Mouse (Mus musculus) hindbrain, embryonic 12.5 days (tissue): Measurements from ENCODE around the gene Gpr22. TPM values are rescaled to one million over a fixed set of nuclear protein-coding genes. Genes with fewer than 3 reads are reported as not detected.

ENCODE experiments used
- ATAC-seq: fragments of 200-750 bp; cut with Nextera tagmentation; 2 replicates; pipeline ENCODE4 v1.8.0; 2017; ENCODE audit warnings: moderate TSS enrichment; ENCODE audit not compliant: low FRiP score
- H3K27ac ChIP-seq: fragments of 300-500 bp; sonication (generic); 2 replicates; pipeline ENCODE4 v1.5.1; 2016; ENCODE audit warnings: mild to moderate bottlenecking
- H3K27me3 ChIP-seq: fragments of 300-500 bp; sonication (generic); 2 replicates; pipeline ENCODE4 v1.6.1; 2016; ENCODE audit warnings: mild to moderate bottlenecking
- H3K36me3 ChIP-seq: fragments of 300-500 bp; sonication (generic); 2 replicates; pipeline ENCODE4 v1.6.1; 2016; ENCODE audit warnings: mild to moderate bottlenecking
- H3K4me1 ChIP-seq: fragments of 300-500 bp; sonication (generic); 2 replicates; pipeline ENCODE4 v1.6.1; 2016
- H3K4me2 ChIP-seq: fragments of 300-500 bp; sonication (generic); replicated peaks from 2 replicates; pipeline ENCODE4 v1.6.1; 2016; ENCODE audit warnings: mild to moderate bottlenecking
- H3K4me3 ChIP-seq: fragments of 300-500 bp; sonication (generic); 2 replicates; pipeline ENCODE4 v1.5.1; 2016; ENCODE audit warnings: mild to moderate bottlenecking
- H3K9ac ChIP-seq: fragments of 300-500 bp; sonication (generic); 2 replicates; pipeline ENCODE4 v1.6.1; 2016; ENCODE audit warnings: mild to moderate bottlenecking, moderate library complexity
- H3K9me3 ChIP-seq: fragments of 300-500 bp; sonication (generic); replicated peaks from 2 replicates; pipeline ENCODE4 v1.6.1; 2016; ENCODE audit warnings: mild to moderate bottlenecking
- WGBS: fragments of 180-500 bp; shearing (Covaris S2); methylation state at CpG from one replicate; pipeline ENCODE4 v1.1.7; 2016; 5-methylcytosine and 5-hydroxymethylcytosine counted together
- polyA plus RNA-seq: library from polyadenylated mRNA; unstranded; fragments of >200 nt; fragmentation: Nextera tagmentation; extraction: Ambion mirVana; gene quantifications from 2 replicates; pipeline ENCODE4 v1.2.1, GENCODE M21; 2016

The Gpr22 gene
- 10.7 and 11.0 TPM in 2 replicates for polyA plus RNA-seq

GRCm38 (mm10) chr12:31713600-31713999 is at the start of gene Gpr22:
Gene Gpr22 (minus strand): TSS chr12:31713947.
- Histone ChIP-seq H3K27me3 (no peaks in the 10 kb centered on the region), H3K27ac (peak within 1 kb of the TSS; percentile 83), H3K9me3 (no peaks in the 10 kb centered on the region), H3K4me3 (peak within 1 kb of the TSS; percentile 35), H3K9ac (peak within 1 kb of the TSS; percentile 55), H3K4me1 (0 out of 2 replicates have a peak, but pooled peaks cover 6% of the 10 kb centered on the region), H3K36me3 (no peaks in the 10 kb centered on the region), H3K4me2 (peak within 1 kb of the TSS; percentile 47)
- ATAC-seq = peak; percentile 92
- 19% methylated on average over 6 of the region's 6 CpGs for WGBS

GRCm38 (mm10) chr12:31755885-31756755 is 42.4 kb upstream of the Gpr22 start:
- Histone ChIP-seq H3K4me1 (no peaks in the 10 kb centered on the region), H3K4me3 (no peak overlapping the region), H3K9me3 (no peaks in the 10 kb centered on the region), H3K27ac (no peak overlapping the region), H3K36me3 (no peaks in the 10 kb centered on the region), H3K27me3 (no peaks in the 10 kb centered on the region), H3K4me2 (no peak overlapping the region), H3K9ac (no peak overlapping the region)
- no peak for ATAC-seq
- WGBS = 71% methylated on average over 2 of the region's 2 CpGs

DNA sequence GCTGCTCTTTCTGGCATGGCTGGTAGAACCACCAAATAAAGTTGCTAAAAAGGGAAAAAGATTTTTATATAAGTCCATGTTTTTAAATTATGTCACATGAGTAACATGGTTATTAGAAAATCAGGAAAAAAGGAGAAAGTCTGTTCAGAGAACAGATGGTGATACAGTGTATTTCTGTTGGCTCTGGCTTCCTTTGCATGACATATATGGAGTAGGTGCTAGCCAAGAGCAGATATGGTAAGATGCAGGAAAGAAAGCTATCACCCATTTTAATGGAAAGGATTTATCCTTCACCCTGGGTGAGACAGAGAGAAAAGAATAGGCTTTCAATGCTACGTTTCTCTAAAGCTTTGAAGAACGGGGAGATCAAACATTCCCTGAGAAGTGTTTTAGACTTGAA is 40.7 kb upstream of the Gpr22 start:
- H3K9me3 ChIP-seq = no peaks in the 10 kb centered on the region
- WGBS = 81% methylated on average over 2 of the region's 2 CpGs
- H3K27ac ChIP-seq = no peak overlapping the region
- H3K36me3 ChIP-seq = no peaks in the 10 kb centered on the region
- H3K27me3 ChIP-seq = no peaks in the 10 kb centered on the region
- no peak overlapping the region for H3K4me2 ChIP-seq
- H3K4me1 ChIP-seq = no peaks in the 10 kb centered on the region
- no peak overlapping the region for H3K9ac ChIP-seq
- H3K4me3 ChIP-seq = no peak overlapping the region
- ATAC-seq = no peak

GRCm38 (mm10) chr12:31749846-31750245 is 36.1 kb upstream of the Gpr22 start:
- ATAC-seq = no peak
- H3K4me3 ChIP-seq = no peak overlapping the region
- no peaks in the 10 kb centered on the region for H3K4me1 ChIP-seq
- 94% methylated on average over 4 of the region's 4 CpGs for WGBS
- no peaks in the 10 kb centered on the region for H3K27me3 ChIP-seq
- H3K9me3 ChIP-seq = no peaks in the 10 kb centered on the region
- H3K36me3 ChIP-seq = no peaks in the 10 kb centered on the region
- H3K4me2 ChIP-seq = no peak overlapping the region
- H3K9ac ChIP-seq = no peak overlapping the region
- no peak overlapping the region for H3K27ac ChIP-seq

DNA sequence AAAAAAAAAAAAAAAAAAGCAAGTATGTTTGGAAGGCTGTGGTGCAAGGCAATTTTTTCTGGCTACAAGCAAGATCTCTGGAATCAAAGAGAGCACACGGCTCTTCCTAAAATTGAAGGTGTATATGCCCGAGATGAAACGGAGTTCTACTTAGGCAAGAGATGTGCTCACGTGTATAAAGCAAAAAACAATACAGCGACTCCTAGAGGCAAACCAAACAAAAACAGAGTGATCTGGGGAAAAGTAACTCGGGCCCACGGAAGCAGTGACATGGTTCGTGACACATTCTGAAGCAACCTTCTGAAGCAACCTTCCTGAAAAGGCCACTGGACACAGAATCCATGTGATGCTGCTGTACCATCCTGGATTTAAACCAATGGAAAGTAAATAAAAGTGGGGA is 33.6 kb upstream of the Gpr22 start:
- no peaks in the 10 kb centered on the region for H3K27me3 ChIP-seq
- WGBS = 83% methylated on average over 8 of the region's 8 CpGs
- H3K36me3 ChIP-seq = 0 out of 2 replicates have a peak, but pooled peaks cover 4% of the 10 kb centered on the region
- no peak overlapping the region for H3K9ac ChIP-seq
- no peaks in the 10 kb centered on the region for H3K9me3 ChIP-seq
- H3K4me1 ChIP-seq = no peaks in the 10 kb centered on the region
- ATAC-seq = no peak
- no peak overlapping the region for H3K4me3 ChIP-seq
- H3K4me2 ChIP-seq = no peak overlapping the region
- H3K27ac ChIP-seq = no peak overlapping the region

GRCm38 (mm10) chr12:31734616-31735015 is 20.9 kb upstream of the Gpr22 start:
- ATAC-seq = no peak
- Histone ChIP-seq H3K36me3 (no peaks in the 10 kb centered on the region), H3K4me2 (no peak overlapping the region), H3K4me3 (no peak overlapping the region), H3K9me3 (no peaks in the 10 kb centered on the region), H3K4me1 (0 out of 2 replicates have a peak, but pooled peaks cover 2% of the 10 kb centered on the region), H3K27ac (no peak overlapping the region), H3K27me3 (no peaks in the 10 kb centered on the region), H3K9ac (no peak overlapping the region)
- 91% methylated on average over 2 of the region's 2 CpGs for WGBS

DNA sequence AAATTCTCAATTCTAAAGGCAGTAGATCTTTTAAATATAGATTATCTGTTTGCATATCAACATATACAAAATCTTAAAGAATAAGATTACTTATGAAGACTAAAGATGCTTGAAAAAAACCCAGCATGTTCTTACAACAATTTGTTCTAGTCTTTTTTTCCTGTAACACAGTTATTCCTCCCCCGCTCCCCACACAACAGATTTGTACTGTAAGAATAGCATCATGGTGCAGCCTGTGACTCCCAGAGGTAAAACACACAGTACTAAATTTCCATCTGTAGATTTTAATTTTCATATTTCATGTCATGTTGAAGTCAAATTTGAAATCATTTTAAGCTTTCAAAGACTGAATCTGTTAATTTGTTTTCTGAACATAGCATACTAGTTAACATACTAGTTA is 16.4 kb upstream of the Gpr22 start:
- WGBS = 95% methylated on average over 1 of the region's 1 CpGs
- Histone ChIP-seq H3K36me3 (no peaks in the 10 kb centered on the region), H3K4me1 (peaks cover 5% of the 10 kb centered on the region; the same call in 1 of the 2 replicates), H3K9ac (no peak overlapping the region), H3K27me3 (no peaks in the 10 kb centered on the region), H3K27ac (no peak overlapping the region), H3K9me3 (no peaks in the 10 kb centered on the region), H3K4me2 (no peak overlapping the region), H3K4me3 (no peak overlapping the region)
- no peak for ATAC-seq

DNA sequence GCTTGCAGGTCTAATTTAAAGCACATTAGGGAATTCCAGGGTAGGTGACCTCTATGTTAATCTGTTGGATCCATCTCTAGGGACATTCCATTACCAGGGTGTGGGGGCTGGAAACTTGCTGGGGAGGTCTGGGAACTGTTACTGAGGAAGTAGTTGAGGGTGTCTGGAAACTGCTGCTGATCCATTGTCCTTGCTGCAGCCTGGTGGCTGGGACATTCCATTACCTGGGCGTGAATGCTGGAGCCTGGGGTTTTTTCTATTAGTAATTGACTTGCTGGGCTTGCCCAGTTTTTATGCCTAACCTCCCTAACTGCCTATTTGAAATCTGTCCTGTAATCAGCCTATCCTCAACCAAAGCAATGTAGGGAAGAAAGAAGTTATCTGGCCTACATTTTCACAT is 13.0 kb upstream of the Gpr22 start:
- Histone ChIP-seq H3K9ac (no peak overlapping the region), H3K36me3 (no peaks in the 10 kb centered on the region), H3K27me3 (no peaks in the 10 kb centered on the region), H3K4me1 (peaks cover 3% of the 10 kb centered on the region; the same call in 1 of the 2 replicates), H3K27ac (no peak overlapping the region), H3K4me3 (no peak overlapping the region), H3K4me2 (no peak overlapping the region), H3K9me3 (no peaks in the 10 kb centered on the region)
- WGBS = 46% methylated on average over 1 of the region's 1 CpGs
- no peak for ATAC-seq

GRCm38 (mm10) chr12:31725511-31726275 is 11.9 kb upstream of the Gpr22 start:
- Histone ChIP-seq H3K4me2 (no peak overlapping the region), H3K9me3 (no peaks in the 10 kb centered on the region), H3K4me1 (peaks cover 3% of the 10 kb centered on the region; the same call in 1 of the 2 replicates), H3K27ac (no peak overlapping the region), H3K4me3 (no peak overlapping the region), H3K27me3 (no peaks in the 10 kb centered on the region), H3K36me3 (no peaks in the 10 kb centered on the region), H3K9ac (no peak overlapping the region)
- 92% methylated on average over 12 of the region's 12 CpGs for WGBS
- ATAC-seq = no peak

DNA sequence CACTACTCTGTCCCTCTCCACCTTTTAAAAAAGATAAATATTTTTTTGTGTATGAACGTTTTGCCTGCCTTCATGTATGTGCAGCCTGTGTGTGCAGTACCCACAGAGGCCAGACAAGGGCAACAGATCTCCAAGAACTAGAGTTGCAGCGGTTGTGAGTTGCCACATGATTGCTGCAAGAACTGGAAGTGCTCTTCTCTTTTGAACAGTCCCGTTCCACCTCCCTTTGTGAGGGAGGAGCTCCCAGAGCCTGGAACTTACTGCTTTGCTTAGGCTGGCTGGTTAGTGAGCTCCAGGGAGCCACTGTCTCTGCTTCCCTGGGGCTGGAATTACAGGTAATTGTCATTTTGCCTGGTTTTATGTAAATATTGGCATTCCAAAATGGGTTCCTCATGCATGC is 10.8 kb upstream of the Gpr22 start:
- peaks cover 3% of the 10 kb centered on the region; the same call in 1 of the 2 replicates for H3K4me1 ChIP-seq
- H3K4me3 ChIP-seq = no peak overlapping the region
- H3K27me3 ChIP-seq = no peaks in the 10 kb centered on the region
- 87% methylated on average over 3 of the region's 3 CpGs for WGBS
- ATAC-seq = no peak
- H3K36me3 ChIP-seq = no peaks in the 10 kb centered on the region
- H3K27ac ChIP-seq = no peak overlapping the region
- no peaks in the 10 kb centered on the region for H3K9me3 ChIP-seq
- H3K4me2 ChIP-seq = no peak overlapping the region
- no peak overlapping the region for H3K9ac ChIP-seq

DNA sequence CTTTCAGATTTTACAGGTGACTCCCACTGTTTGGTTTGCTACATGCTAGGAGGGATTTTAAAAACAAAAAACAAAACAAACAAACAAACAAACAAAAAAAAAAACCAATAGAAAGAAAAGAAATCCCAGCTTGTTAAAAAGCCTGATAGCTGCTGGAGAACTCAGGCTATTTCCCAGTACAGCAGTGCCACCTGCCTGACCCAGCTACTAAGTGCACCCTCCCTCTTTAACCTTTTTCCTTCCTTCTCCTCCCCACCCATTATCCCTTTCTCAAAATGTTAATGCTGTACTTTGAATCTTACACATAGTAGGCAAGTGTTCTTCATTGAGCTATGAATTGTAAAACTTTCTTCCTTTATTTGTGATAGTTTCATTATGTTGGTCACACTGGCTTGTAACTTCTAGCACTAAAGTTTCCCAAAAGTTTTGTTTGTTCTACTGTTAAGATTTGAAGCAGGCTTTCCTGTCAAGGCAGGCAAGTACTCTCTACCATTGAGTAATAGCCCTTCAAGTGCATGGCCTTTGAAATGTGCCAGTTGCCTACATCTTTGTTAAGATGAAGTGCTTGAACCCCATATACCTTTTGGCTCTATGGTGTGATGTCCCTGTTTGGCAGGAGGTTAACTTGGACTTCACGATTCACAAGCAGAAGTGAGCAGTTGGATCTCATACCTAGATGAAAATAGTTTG is 6.0 kb upstream of the Gpr22 start:
- Histone ChIP-seq H3K36me3 (no peaks in the 10 kb centered on the region), H3K4me2 (no peak overlapping the region), H3K9me3 (no peaks in the 10 kb centered on the region), H3K4me3 (no peak overlapping the region), H3K4me1 (no peaks in the 10 kb centered on the region), H3K9ac (no peak overlapping the region), H3K27ac (no peak overlapping the region), H3K27me3 (no peaks in the 10 kb centered on the region)
- ATAC-seq = no peak
- 92% methylated on average over 1 of the region's 1 CpGs for WGBS

DNA sequence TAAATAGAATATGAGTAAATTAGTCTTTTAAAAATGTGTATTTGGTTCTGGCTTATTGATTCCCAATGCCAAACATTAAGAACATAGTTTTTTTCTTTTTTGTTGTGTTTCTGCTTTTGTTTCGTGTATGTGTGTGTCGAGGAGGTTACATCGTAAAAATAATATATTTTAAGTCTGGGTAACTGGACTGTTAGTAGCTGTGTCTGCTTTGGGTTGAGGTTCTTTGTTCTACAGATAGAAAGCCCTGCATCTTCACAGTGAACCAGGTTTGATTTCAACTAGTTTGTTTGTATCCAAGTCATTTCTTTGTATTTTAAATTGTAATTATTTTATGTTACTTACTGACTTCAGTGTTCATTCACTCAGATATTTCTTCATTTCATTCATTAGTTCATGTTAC is 323 bp upstream of the Gpr22 start:
- H3K27me3 ChIP-seq = no peaks in the 10 kb centered on the region
- no peaks in the 10 kb centered on the region for H3K9me3 ChIP-seq
- no peak for ATAC-seq
- H3K4me1 ChIP-seq = 0 out of 2 replicates have a peak, but pooled peaks cover 6% of the 10 kb centered on the region
- H3K36me3 ChIP-seq = no peaks in the 10 kb centered on the region
- H3K4me3 ChIP-seq = peak overlapping the region; percentile 35
- H3K9ac ChIP-seq = no peak overlapping the region; the same call in 1 of the 2 replicates
- H3K4me2 ChIP-seq = peak overlapping the region; percentile 31
- WGBS = 86% methylated on average over 3 of the region's 3 CpGs
- H3K27ac ChIP-seq = peak overlapping the region; percentile 83
